Mouse (Mus musculus) colon, adult 2 months (tissue): Measurements from ENCODE around the gene Nek1. TPM values are rescaled to one million over a fixed set of nuclear protein-coding genes. Genes with fewer than 3 reads are reported as not detected.

ENCODE experiments used
- polyA plus RNA-seq: library from polyadenylated mRNA; depleted of rRNA; stranded (reverse); fragments of >200 nt; gene quantifications from 2 replicates; pipeline ENCODE4 v1.2.3, GENCODE M21; 2012; rRNA removed

Nek1 gene
- 5.3 and 5.6 TPM in 2 replicates for polyA plus RNA-seq

DNA sequence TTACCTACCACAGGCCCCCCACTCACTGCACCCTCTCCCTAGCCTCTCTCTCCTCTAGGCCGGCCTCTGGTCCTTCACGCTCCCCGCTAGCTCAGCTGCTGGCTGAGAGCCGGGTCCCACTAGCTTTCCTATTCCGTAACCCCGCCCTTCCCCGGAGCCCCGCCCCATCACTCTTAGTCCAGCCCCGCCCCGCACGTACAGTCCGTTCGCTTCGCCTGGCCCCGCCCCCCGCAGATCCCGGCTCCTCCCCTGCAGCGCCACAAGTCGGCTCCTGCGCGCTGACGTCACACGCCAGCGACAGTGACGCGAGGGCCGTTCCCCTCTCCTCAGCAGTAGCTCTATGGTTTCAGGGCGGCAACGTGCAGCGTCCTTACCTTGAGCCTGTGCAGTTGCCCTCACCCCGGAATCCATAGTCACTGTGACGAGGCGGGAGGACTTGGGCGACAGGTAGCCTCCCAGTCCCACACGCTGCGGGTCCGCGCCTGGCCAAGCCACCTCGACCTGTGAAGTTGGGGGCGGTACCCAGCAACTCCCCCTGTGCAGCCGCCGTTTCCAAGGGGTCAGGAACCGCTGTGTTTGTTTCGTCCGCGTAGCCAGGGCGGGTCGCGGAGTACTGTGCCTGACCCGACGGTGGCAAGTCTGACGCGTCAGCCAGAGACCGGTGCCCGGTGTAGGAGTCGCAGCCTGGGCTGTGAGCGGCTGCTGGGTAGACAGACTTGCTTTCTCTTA lies at the start of gene Nek1:
TSS of gene Nek1 (plus strand) at position 286 of the 729 bp plus-strand sequence.

GRCm38 (mm10) chr8:60982701-60983687 lies 10.0 kb upstream of the Nek1 start, which contains the start of gene Clcn3:
Gene Clcn3 (minus strand): TSS chr8:60983300.

Other genes starting within 250 kb of the Nek1 start
- gene Hpf1, start 102.8 kb upstream of the Nek1 start, polyA plus RNA-seq = 1.9 and 3.3 TPM in 2 replicates
- gene Clcn3, start 9.9 kb upstream of the Nek1 start, polyA plus RNA-seq = 13.6 and 14.7 TPM in 2 replicates
- gene Sh3rf1, start 230.7 kb downstream of the Nek1 start, polyA plus RNA-seq = 18.1 and 20.1 TPM in 2 replicates